Mouse (Mus musculus) G1E (cell line): ENCODE measurements at regions not wholly inside any gene's neighbourhood (a gene's known extent, or its start where the extent isn't known, plus 50 kb on each side); places are given as distances from the start of the nearest gene placed in this dataset.

Source experiments
- ATAC-seq: 2 replicates; pipeline ENCODE4 v1.8.0; 2016; ENCODE audit warnings: mild to moderate bottlenecking; ENCODE audit not compliant: insufficient number of reproducible peaks, poor library complexity, low FRiP score, severe bottlenecking; ENCODE audit errors: extremely low read depth
- DNase-seq: peaks from one replicate; pipeline ENCODE4 v3.0.0; 2012; ENCODE audit warnings: low spot score
- H3K27me3 ChIP-seq: 2 replicates; pipeline ENCODE4 v1.6.1; 2012; ENCODE audit warnings: mild to moderate bottlenecking, low read length, inconsistent platforms; ENCODE audit not compliant: insufficient read depth
- H3K36me3 ChIP-seq: replicated peaks from 2 replicates; pipeline ENCODE3; 2012; ENCODE audit warnings: mild to moderate bottlenecking, inconsistent platforms
- H3K4me1 ChIP-seq: 2 replicates; pipeline ENCODE4 v1.6.1; 2012; ENCODE audit warnings: low read depth, low read length, inconsistent platforms, mixed read lengths; ENCODE audit not compliant: insufficient read depth
- H3K4me3 ChIP-seq: 2 replicates; pipeline ENCODE4 v1.5.1; 2012; ENCODE audit warnings: low read depth, mild to moderate bottlenecking, inconsistent platforms, low read length, moderate library complexity, mixed read lengths
- H3K9me3 ChIP-seq: replicated peaks from 2 replicates; pipeline ENCODE4 v1.6.1; 2012; ENCODE audit warnings: inconsistent platforms
- CTCF ChIP-seq: IDR thresholded peaks from 2 replicates; pipeline ENCODE4 v1.5.1; 2012; ENCODE audit warnings: low read depth, low read length, inconsistent platforms, mixed read lengths
- GATA1 ChIP-seq: IDR thresholded peaks from 2 replicates; pipeline ENCODE4 v1.6.1; 2012; ENCODE audit warnings: borderline replicate concordance, low read length, inconsistent platforms, mixed read lengths
- GATA2 ChIP-seq: IDR thresholded peaks from 2 replicates; pipeline ENCODE4 v1.6.1; 2012; ENCODE audit warnings: low read depth, low read length, inconsistent platforms, borderline replicate concordance
- POLR2AphosphoS5 ChIP-seq: IDR thresholded peaks from 2 replicates; pipeline ENCODE4 v1.6.1; 2012; ENCODE audit warnings: low read depth, low read length, inconsistent platforms; ENCODE audit not compliant: insufficient replicate concordance
- TAL1 ChIP-seq: conservative IDR thresholded peaks from 2 replicates; pipeline ENCODE4 v1.6.1; 2012; ENCODE audit warnings: low read depth, low read length, inconsistent platforms, mixed read lengths

DNA sequence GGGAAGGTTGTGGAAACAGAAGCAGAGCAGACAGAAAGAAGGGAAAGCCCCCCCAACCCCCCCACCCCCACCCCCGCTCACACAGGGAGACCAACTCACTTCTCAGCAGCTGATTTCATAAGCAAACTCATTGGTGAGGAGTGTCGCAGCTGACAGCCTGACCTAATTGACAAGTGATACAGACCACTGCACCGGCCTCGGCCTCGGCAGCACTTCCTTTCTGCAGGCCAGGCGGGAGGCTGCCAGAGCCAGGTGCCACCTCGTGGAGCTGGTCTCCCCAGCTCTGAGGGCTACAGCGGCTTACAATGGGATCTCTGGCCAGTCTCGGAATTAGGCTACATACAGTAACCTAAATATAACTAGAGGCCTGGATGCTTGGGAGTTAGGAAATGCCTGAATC, 138.5 kb upstream of the A530016L24Rik start:
- Histone ChIP-seq H3K27me3 (peaks cover 9% of the 10 kb centered on the region), H3K4me1 (no peaks in the 10 kb centered on the region; the same call in 1 of the 2 replicates)

DNA sequence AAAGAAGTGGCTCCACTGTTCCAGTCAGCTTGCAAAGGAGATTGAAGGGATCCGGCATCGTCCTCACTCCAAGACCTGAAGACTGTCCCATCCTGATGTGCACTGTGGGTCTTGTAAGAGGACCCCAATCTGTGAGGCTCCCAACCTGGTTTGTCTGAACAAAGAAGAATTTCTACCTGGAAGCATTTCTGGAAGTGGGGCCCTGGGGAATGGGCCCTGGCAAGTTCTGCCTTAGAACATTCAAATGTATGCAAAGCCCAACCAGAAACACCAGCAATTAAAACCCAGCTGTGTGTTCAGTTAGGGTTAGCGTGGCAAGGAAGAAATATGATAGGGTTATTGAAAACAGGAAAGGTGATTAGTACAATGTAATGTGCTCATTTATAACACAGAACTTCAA, 125.9 kb upstream of the A530016L24Rik start:
- Histone ChIP-seq H3K4me1 (no peaks in the 10 kb centered on the region), H3K27me3 (no peaks in the 10 kb centered on the region), H3K36me3 (no peaks in the 10 kb centered on the region), H3K4me3 (no peak overlapping the region), H3K9me3 (peaks cover 6% of the 10 kb centered on the region)
- TF ChIP-seq GATA1 (no peak), POLR2AphosphoS5 (no peak), GATA2 (no peak), CTCF (no peak), TAL1 (no peak)
- DNase-seq: no peak
- ATAC-seq: no peak

More for the DNA sequence above, 138.5 kb upstream of the A530016L24Rik start:
- no peak for DNase-seq
- ATAC-seq: no peak
- H3K36me3 ChIP-seq: no peaks in the 10 kb centered on the region
- H3K9me3 ChIP-seq: no peaks in the 10 kb centered on the region
- TF ChIP-seq GATA2: no peak
- no peak for TF ChIP-seq POLR2AphosphoS5
- TF ChIP-seq CTCF: no peak
- TF ChIP-seq TAL1: no peak
- no peak for TF ChIP-seq GATA1
- no peak overlapping the region for H3K4me3 ChIP-seq

DNA sequence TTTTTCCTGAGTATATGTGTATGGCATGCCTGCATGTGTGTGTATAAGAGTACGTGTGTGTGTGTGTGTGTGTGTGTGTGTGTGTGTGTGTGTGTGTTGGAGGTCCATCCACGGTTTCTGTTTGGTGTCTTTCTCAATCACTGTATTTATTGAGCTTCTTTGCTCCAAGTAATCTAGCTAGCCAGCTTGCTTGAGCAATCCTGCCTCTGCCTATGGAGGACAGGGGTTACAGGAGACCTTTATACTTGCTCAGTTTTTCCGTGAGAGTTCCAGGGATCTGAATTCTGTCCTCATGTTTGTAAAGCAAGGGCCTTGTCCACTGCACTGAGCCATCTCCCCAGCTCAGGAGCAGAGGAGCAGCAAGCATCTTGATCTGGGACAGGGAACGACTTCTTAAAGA, 122.0 kb upstream of the A530016L24Rik start:
- TF ChIP-seq TAL1 (no peak), GATA2 (no peak), POLR2AphosphoS5 (no peak), CTCF (no peak), GATA1 (no peak)
- H3K4me1 ChIP-seq: no peaks in the 10 kb centered on the region
- no peak overlapping the region for H3K4me3 ChIP-seq
- peaks cover 6% of the 10 kb centered on the region for H3K9me3 ChIP-seq
- H3K36me3 ChIP-seq: no peaks in the 10 kb centered on the region
- DNase-seq (no peak), ATAC-seq (no peak)
- no peaks in the 10 kb centered on the region for H3K27me3 ChIP-seq

DNA sequence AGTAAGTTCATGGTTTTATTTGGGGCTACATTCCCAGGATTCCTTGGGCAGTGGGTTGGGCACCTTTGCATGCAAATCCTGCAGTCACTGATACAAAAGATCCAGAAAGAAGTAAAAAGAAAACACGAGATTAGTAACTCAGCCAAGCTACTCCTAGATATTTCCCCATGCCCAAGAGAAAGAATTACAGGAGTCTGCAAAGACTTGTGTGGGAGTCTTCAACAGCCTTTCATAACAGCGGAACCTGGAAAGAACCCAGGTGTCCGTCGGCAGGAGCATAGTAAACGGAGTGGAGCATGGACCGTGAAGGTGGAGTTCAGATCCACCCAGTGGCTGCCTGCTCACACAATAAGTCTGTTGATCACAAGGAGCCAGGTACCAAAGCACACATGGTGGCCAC, 121.1 kb upstream of the A530016L24Rik start:
- TF ChIP-seq GATA1: no peak
- no peak for ATAC-seq
- H3K36me3 ChIP-seq: no peaks in the 10 kb centered on the region
- no peaks in the 10 kb centered on the region for H3K27me3 ChIP-seq
- H3K9me3 ChIP-seq: peaks cover 6% of the 10 kb centered on the region
- no peak overlapping the region for H3K4me3 ChIP-seq
- H3K4me1 ChIP-seq: no peaks in the 10 kb centered on the region
- DNase-seq: no peak

DNA sequence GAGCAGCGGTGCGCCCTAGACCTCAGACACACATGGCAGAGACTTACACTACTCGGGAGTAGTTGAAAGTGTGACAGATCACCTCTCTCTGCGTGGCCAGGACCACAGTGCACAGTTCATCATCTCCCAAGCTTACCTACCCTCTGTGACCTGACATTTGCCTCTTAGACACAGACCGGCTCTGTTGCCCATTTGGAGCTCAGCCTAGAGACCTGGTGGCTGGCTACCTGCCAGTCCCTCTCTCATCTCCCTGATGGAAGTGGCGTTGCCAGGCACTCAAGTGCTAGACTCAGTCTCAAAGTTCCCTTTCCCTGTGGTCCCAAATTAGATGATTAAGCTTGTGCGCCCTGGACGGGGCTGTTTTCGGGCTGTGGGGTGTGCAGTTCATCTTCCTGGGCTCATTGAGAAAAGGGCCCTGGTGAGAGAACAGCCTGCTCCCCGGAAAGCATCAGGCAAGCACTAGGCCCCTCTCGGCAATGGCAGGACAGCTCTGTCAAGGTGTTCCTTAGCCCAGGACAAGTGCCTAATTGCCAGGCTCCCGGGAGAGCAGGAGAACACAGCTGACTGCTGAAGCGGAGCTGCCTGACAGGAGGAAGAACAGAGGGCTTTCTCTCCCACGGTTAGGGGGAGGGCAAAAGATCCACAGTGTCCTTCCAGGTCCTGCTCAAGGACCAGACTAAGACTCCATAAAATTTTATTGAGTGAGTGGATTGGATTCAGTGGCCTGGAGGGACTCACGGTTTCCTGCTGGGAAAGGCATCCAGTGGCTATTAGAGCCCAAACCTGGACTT, 119.5 kb upstream of the A530016L24Rik start:
- Histone ChIP-seq H3K9me3 (peaks cover 6% of the 10 kb centered on the region), H3K4me3 (no peak overlapping the region), H3K4me1 (no peaks in the 10 kb centered on the region), H3K27me3 (no peaks in the 10 kb centered on the region), H3K36me3 (no peaks in the 10 kb centered on the region)
- no peak for TF ChIP-seq GATA1
- no peak for TF ChIP-seq GATA2
- DNase-seq (no peak), ATAC-seq (no peak)

DNA sequence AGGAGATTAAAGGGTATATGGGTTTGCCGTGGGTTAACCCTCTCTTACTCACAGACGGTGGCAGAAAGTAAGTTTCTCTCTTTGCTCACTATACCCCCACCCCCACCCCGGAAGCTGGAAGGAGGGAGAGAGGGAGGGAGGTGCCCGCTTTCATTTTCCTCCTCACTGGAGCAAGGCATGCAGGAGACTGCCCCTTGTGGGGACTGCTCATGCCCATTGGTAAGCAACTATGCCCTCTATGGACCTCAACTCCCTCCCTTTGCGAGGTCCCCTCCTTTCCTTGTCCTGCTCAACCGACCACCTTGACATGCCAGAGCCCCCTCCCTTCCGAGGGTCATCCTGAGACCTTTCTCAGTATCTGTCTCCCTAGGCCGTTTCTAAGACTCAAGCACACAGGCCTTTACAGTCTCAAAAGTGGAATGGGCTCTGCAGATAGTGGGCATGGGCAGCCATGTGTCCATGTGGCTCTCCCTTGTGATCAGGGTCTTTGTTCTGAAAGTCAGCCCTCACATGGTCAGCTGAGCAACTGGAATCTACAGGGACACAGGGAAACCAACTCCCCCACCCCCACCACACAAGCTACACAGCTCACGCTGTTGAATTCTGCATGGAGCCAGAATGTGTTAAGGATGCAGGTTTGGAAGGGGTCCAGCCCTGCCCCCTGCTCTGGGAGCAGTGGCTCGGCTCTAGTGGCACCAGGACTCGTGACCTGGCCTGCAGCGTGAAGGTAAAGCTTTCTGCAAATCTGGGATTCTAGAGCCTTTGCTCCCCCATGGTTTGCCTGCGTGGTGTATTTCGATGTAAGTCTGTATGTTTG, 116.8 kb upstream of the A530016L24Rik start:
- H3K4me1 ChIP-seq: no peaks in the 10 kb centered on the region
- ATAC-seq (no peak), DNase-seq (no peak)
- no peak overlapping the region for H3K4me3 ChIP-seq
- H3K9me3 ChIP-seq: no peaks in the 10 kb centered on the region
- H3K36me3 ChIP-seq: no peaks in the 10 kb centered on the region
- H3K27me3 ChIP-seq: no peaks in the 10 kb centered on the region
- TF ChIP-seq POLR2AphosphoS5: no peak
- TF ChIP-seq TAL1: no peak
- no peak for TF ChIP-seq GATA2
- no peak for TF ChIP-seq CTCF
- no peak for TF ChIP-seq GATA1

DNA sequence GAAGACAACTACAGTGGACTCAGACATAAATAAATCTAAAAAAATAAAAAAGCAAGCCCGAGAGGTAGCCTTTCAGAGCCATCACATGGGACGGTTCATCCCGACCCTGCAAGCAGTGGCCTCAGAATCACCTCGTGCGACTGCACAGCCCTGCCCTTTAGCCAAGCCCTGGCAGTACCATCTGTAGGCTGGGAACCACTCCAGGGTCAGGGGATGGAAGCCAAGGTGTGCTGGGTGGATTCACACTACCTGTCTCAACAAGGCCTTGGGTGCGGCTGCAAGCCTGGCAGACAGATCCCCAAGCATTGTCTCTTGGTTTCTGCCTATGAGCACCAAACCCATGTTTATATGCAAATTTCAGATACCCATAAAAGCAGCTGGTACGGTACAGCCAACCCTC, 115.3 kb upstream of the A530016L24Rik start:
- Histone ChIP-seq H3K36me3 (no peaks in the 10 kb centered on the region), H3K4me3 (no peak overlapping the region), H3K9me3 (no peaks in the 10 kb centered on the region), H3K27me3 (no peaks in the 10 kb centered on the region), H3K4me1 (no peaks in the 10 kb centered on the region)
- DNase-seq: no peak
- no peak for ATAC-seq
- TF ChIP-seq CTCF (no peak), TAL1 (no peak), GATA1 (no peak), POLR2AphosphoS5 (no peak), GATA2 (no peak)
